Mouse (Mus musculus) bone marrow macrophage, adult 2 months (primary cell): ENCODE data around the gene Olfml3. TPM values are rescaled to one million over a fixed set of nuclear protein-coding genes. Genes with fewer than 3 reads are reported as not detected.

ENCODE experiments used
- H3K27ac ChIP-seq: 2 replicates; pipeline ENCODE4 v1.5.1; 2012; ENCODE audit warnings: low read depth, low read length; ENCODE audit not compliant: insufficient read depth
- H3K4me1 ChIP-seq: 2 replicates; pipeline ENCODE4 v1.6.1; 2012; ENCODE audit warnings: low read length; ENCODE audit not compliant: control insufficient read depth, insufficient read depth
- H3K4me3 ChIP-seq: 2 replicates; pipeline ENCODE4 v1.5.1; 2012; ENCODE audit warnings: mild to moderate bottlenecking, low read length, moderate library complexity; ENCODE audit not compliant: insufficient read depth
- CTCF ChIP-seq: IDR thresholded peaks from 2 replicates; pipeline ENCODE4 v1.5.1; 2012; ENCODE audit warnings: low read depth, mild to moderate bottlenecking, low read length, moderate library complexity
- POLR2A ChIP-seq: IDR thresholded peaks from 2 replicates; pipeline ENCODE4 v1.6.1; 2012; ENCODE audit warnings: mild to moderate bottlenecking, low read depth, low read length, borderline replicate concordance
- polyA plus RNA-seq: library from polyadenylated mRNA; stranded (reverse); fragments of >200 nt; gene quantifications from 2 replicates; pipeline ENCODE4 v1.2.4, GENCODE M21; 2012; ENCODE audit not compliant: missing spikeins, insufficient read depth, insufficient read length

The Olfml3 gene
- polyA plus RNA-seq, 1 experiment: 7.6 TPM

- peaks cover 7% of the 10 kb centered on the region for H3K4me1 ChIP-seq
Observed at GRCm38 (mm10) chr3:103712196-103712595, 25.6 kb downstream of the Olfml3 start.

DNA sequence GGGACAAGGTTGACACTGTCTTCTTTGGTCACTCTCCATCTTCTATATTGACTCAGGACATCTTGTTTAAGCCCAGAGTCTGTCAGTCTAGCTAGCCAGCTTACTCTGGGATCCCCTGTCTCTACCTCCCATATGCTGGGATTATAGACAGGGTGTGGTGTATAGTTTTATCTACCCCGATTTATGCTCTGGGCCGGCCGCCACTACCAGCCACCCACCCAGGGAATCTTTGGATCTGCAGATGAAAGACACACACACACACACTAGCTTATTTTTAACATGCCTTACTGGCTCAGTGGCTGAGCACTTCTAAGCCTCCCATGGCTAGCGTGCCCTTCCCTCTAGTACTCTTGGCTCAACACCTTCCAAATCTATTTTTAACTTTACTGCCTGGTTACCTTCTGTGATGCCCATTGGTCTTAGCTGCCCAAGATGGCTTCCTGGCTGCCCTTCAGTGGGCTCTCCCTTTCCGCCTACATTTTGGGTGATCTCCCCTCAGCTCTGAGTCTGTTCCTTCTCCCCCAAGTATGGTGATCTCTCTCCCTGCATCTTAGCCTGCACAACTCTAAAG, 28.2 kb downstream of the Olfml3 start:
- no peaks in the 10 kb centered on the region for H3K4me1 ChIP-seq

More at GRCm38 (mm10) chr3:103712196-103712595, 25.6 kb downstream of the Olfml3 start:
- no peak overlapping the region for H3K4me3 ChIP-seq
- no peak overlapping the region for H3K27ac ChIP-seq
- TF ChIP-seq CTCF (no peak), POLR2A (no peak)

GRCm38 (mm10) chr3:103705426-103705825, 32.4 kb downstream of the Olfml3 start:
- Histone ChIP-seq H3K27ac (no peak overlapping the region), H3K4me3 (no peak overlapping the region), H3K4me1 (no peaks in the 10 kb centered on the region)
- no peak for TF ChIP-seq CTCF
- TF ChIP-seq POLR2A: no peak

More for the DNA sequence above, 28.2 kb downstream of the Olfml3 start:
- H3K4me3 ChIP-seq: no peak overlapping the region
- H3K27ac ChIP-seq: no peak overlapping the region
- TF ChIP-seq CTCF (no peak), POLR2A (no peak)

- H3K4me1 ChIP-seq: no peaks in the 10 kb centered on the region
- H3K27ac ChIP-seq: no peak overlapping the region
- no peak overlapping the region for H3K4me3 ChIP-seq
- TF ChIP-seq POLR2A (no peak), CTCF (no peak)
Observed at GRCm38 (mm10) chr3:103704661-103705060, 33.1 kb downstream of the Olfml3 start.

DNA sequence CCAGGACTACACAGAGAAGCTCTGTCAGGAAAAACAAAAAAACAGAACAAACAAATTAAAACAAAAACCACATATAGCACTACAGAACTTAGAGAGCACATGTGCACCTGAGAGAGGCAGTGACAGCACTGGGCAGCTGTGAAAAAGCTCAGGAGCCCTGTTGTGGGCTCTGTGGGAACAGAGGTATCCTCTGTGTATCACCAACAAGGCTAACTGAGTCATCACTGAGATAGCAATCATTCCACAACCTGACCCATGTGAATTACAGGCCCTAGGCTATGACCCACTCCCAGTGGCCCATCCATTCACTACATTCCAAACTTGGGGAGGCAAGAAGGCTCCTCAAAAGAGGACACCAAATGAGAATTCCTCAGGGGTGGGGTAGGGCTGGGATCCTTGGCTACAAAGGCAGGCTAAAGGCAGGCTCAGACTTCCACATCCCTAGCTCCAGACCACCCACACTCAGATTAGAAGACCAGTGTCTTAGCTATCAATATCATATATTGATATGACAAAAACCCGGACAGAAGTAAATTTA, 41.3 kb downstream of the Olfml3 start:
- no peak overlapping the region for H3K27ac ChIP-seq
- H3K4me1 ChIP-seq: peaks cover 7% of the 10 kb centered on the region
- TF ChIP-seq POLR2A: no peak
- no peak for TF ChIP-seq CTCF
- H3K4me3 ChIP-seq: no peak overlapping the region

DNA sequence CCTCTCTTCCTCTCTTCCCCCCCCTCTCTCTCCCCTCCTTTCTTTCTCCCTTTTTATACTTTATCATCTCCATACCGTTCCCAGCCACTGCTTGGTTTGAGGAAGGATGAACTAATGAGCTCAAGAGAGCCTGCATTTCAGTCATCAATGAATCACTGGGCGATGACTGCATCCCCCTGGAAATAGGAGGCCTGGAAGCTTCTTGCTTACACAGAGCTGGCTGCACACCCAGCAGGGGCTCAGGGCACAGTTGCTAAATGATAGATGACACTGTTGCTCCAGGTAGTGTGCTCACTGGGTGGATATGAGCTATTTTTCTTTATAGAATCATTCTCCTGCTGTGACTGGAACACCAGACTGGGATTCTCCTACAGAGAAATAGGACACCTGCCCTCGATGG, 42.2 kb downstream of the Olfml3 start:
- TF ChIP-seq POLR2A (no peak), CTCF (no peak)
- no peak overlapping the region for H3K4me3 ChIP-seq
- H3K27ac ChIP-seq: no peak overlapping the region
- peaks cover 7% of the 10 kb centered on the region for H3K4me1 ChIP-seq

GRCm38 (mm10) chr3:103690506-103690905, 47.3 kb downstream of the Olfml3 start:
- H3K4me1 ChIP-seq: peaks cover 4% of the 10 kb centered on the region
- H3K27ac ChIP-seq: no peak overlapping the region
- no peak for TF ChIP-seq CTCF
- no peak for TF ChIP-seq POLR2A
- H3K4me3 ChIP-seq: no peak overlapping the region

DNA sequence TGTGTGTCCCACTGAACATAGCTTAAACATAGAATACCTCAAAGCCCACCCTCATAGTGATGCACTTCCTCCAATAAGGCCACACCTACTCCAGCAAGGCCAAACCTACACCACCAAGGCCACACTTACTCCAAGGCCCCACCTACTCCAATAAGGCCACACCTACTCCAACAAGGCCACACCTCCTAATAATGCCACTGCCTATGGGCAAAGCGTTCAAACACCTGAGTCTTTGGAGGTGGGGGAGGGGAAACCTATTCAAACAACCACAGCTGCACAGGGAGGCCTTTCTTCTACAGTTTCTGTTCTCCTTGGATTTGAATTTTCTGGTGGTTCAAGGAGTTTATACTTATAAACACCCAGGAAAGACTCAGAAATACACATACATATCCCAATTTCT, 48.8 kb downstream of the Olfml3 start:
- TF ChIP-seq CTCF: no peak
- Histone ChIP-seq H3K27ac (no peak overlapping the region), H3K4me3 (no peak overlapping the region), H3K4me1 (peaks cover 2% of the 10 kb centered on the region; the same call in 1 of the 2 replicates)

DNA sequence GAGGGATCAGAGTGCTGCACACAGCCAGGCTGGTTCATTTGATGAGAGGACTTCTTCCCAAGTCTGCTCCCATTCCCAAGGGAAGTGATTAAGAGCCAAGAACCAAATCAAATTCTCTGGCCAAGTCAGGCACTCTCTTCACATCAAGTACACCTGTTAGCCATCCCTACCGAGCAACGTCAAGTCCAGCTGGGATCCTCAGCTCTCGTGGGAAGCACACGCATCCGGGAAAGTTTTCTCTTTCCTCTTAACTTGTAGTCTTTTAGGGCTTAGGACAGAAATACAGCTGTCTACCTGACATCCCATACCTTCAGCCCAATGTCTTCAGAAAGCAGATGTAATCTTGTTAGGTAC, 53.9 kb downstream of the Olfml3 start:
- Histone ChIP-seq H3K27ac (no peak overlapping the region), H3K4me1 (peaks cover 12% of the 10 kb centered on the region), H3K4me3 (no peak overlapping the region)
- TF ChIP-seq CTCF (no peak), POLR2A (no peak)

GRCm38 (mm10) chr3:103683234-103683965, 54.4 kb downstream of the Olfml3 start:
- peaks cover 12% of the 10 kb centered on the region for H3K4me1 ChIP-seq
- TF ChIP-seq CTCF: no peak
- no peak for TF ChIP-seq POLR2A
- H3K4me3 ChIP-seq: no peak overlapping the region
- no peak overlapping the region for H3K27ac ChIP-seq
